Mouse (Mus musculus): ENCODE measurements around the gene Hmgcr. TPM values are rescaled to one million over a fixed set of nuclear protein-coding genes. Genes with fewer than 3 reads are reported as not detected.

Hmgcr gene
- polyA plus RNA-seq, 1 experiment from 2014 or later = 73.7 TPM

Other genes starting within 250 kb of the Hmgcr start
- 0.50 and 0.59 TPM in 2 replicates for gene Ankdd1b, start 199.7 kb downstream of the Hmgcr start, polyA plus RNA-seq (2015; fragmentation: Nextera tagmentation; extraction: Ambion mirVana)
- not detected in 2 replicates for gene Gm17622, start 180.2 kb downstream of the Hmgcr start, polyA plus RNA-seq (2015; fragmentation: Nextera tagmentation; extraction: Ambion mirVana)
- gene Polk, start 128.4 kb downstream of the Hmgcr start, polyA plus RNA-seq (2015; fragmentation: Nextera tagmentation; extraction: Ambion mirVana) = 10.1 and 10.9 TPM in 2 replicates
- 12.6 and 13.8 TPM in 2 replicates for gene Col4a3bp, start 128.3 kb downstream of the Hmgcr start, polyA plus RNA-seq (2015; fragmentation: Nextera tagmentation; extraction: Ambion mirVana)
- gene Ankrd31, start 77.3 kb upstream of the Hmgcr start, polyA plus RNA-seq (2015; fragmentation: Nextera tagmentation; extraction: Ambion mirVana) = not detected in 2 replicates

All from stomach, embryonic 15.5 days (tissue).